Mouse (Mus musculus) kidney, embryonic 14.5 days (tissue): ENCODE measurements around the gene Muc3. TPM values are rescaled to one million over a fixed set of nuclear protein-coding genes. Genes with fewer than 3 reads are reported as not detected.

Experiments
- ATAC-seq: fragments of 200-750 bp; cut with Nextera tagmentation; 2 replicates; pipeline ENCODE4 v1.8.0; 2017; ENCODE audit warnings: moderate number of reproducible peaks, mild to moderate bottlenecking, moderate TSS enrichment, moderate library complexity; ENCODE audit not compliant: low FRiP score, low TSS enrichment
- H3K27ac ChIP-seq: fragments of 300-500 bp; sonication (generic); 2 replicates; pipeline ENCODE4 v1.5.1; 2014; ENCODE audit warnings: low read depth, mild to moderate bottlenecking, low read length, moderate library complexity, mixed read lengths
- H3K27me3 ChIP-seq: fragments of 300-500 bp; sonication (generic); 2 replicates; pipeline ENCODE4 v1.6.1; 2014; ENCODE audit warnings: mild to moderate bottlenecking, low read length; ENCODE audit not compliant: control insufficient read depth, insufficient read depth
- H3K36me3 ChIP-seq: fragments of 300-500 bp; sonication (generic); 2 replicates; pipeline ENCODE4 v1.6.1; 2014; ENCODE audit warnings: low read length, mixed read lengths; ENCODE audit not compliant: control insufficient read depth, insufficient read depth
- H3K4me1 ChIP-seq: fragments of 300-500 bp; sonication (generic); 2 replicates; pipeline ENCODE4 v1.6.1; 2014; ENCODE audit warnings: low read length, mixed read lengths; ENCODE audit not compliant: control insufficient read depth, insufficient read depth
- H3K4me2 ChIP-seq: fragments of 300-500 bp; sonication (generic); replicated peaks from 2 replicates; pipeline ENCODE4 v1.6.1; 2014; ENCODE audit warnings: low read depth, mild to moderate bottlenecking, low read length
- H3K4me3 ChIP-seq: fragments of 300-500 bp; sonication (generic); 2 replicates; pipeline ENCODE4 v1.5.1; 2014; ENCODE audit warnings: mild to moderate bottlenecking, low read length
- H3K9ac ChIP-seq: fragments of 300-500 bp; sonication (generic); 2 replicates; pipeline ENCODE4 v1.6.1; 2014; ENCODE audit warnings: low read depth, mild to moderate bottlenecking, low read length, moderate library complexity
- H3K9me3 ChIP-seq: fragments of 300-500 bp; sonication (generic); 2 replicates; pipeline ENCODE4 v1.6.1; 2016; ENCODE audit warnings: low read length; ENCODE audit not compliant: control insufficient read depth
- WGBS: fragments of 180-500 bp; shearing (Covaris S2); extraction: QIAGEN DNeasy Blood & Tissue Kit; methylation state at CpG from one replicate; pipeline ENCODE4 v1.1.7; 2014; 5-methylcytosine and 5-hydroxymethylcytosine counted together
- polyA plus RNA-seq: library from polyadenylated mRNA; unstranded; fragments of >200 nt; fragmentation: Nextera tagmentation; extraction: Ambion mirVana; gene quantifications from 2 replicates; pipeline ENCODE4 v1.2.1, GENCODE M21; 2014

The Muc3 gene
- polyA plus RNA-seq, 1 experiment from 2014 or later: not detected

- H3K27ac ChIP-seq: no peak overlapping the region
- WGBS: 79% methylated on average over 2 of the region's 2 CpGs
These were observed 32.1 kb downstream of the Muc3 start for GRCm38 (mm10) chr5:137116987-137117386.

GRCm38 (mm10) chr5:137115866-137116847, 33.0 kb downstream of the Muc3 start, which contains the start of gene Trim56:
TSS of gene Trim56 (minus strand) at chr5:137116209.
- H3K4me1 ChIP-seq: peaks cover 10% of the 10 kb centered on the region; the same call in 1 of the 2 replicates
- peak within 1 kb of the TSS; percentile 65; the same call in 1 of the 2 replicates for H3K27ac ChIP-seq
- H3K4me2 ChIP-seq: peak within 1 kb of the TSS; percentile 69
- H3K27me3 ChIP-seq: no peaks in the 10 kb centered on the region
- peaks cover 6% of the 10 kb centered on the region for H3K9me3 ChIP-seq
- H3K4me3 ChIP-seq: peak within 1 kb of the TSS; percentile 69
- ATAC-seq: peak; percentile 74
- 8% methylated on average over 29 of the region's 29 CpGs for WGBS
- H3K36me3 ChIP-seq: peaks cover 16% of the 10 kb centered on the region
- peak within 1 kb of the TSS; percentile 81 for H3K9ac ChIP-seq

More at GRCm38 (mm10) chr5:137116987-137117386, 32.1 kb downstream of the Muc3 start:
- Histone ChIP-seq H3K36me3 (peaks cover 16% of the 10 kb centered on the region), H3K27me3 (no peaks in the 10 kb centered on the region), H3K4me2 (no peak overlapping the region), H3K4me1 (peaks cover 10% of the 10 kb centered on the region; the same call in 1 of the 2 replicates), H3K4me3 (no peak overlapping the region), H3K9me3 (peaks cover 6% of the 10 kb centered on the region), H3K9ac (no peak overlapping the region)
- no peak for ATAC-seq

- Histone ChIP-seq H3K4me1 (peaks cover 10% of the 10 kb centered on the region; the same call in 1 of the 2 replicates), H3K9me3 (peaks cover 6% of the 10 kb centered on the region), H3K36me3 (peaks cover 16% of the 10 kb centered on the region), H3K4me3 (peak overlapping the region; percentile 69), H3K4me2 (peak overlapping the region; percentile 69), H3K27ac (peak overlapping the region; percentile 65; the same call in 1 of the 2 replicates), H3K9ac (peak overlapping the region; percentile 81; the same call in 1 of the 2 replicates), H3K27me3 (no peaks in the 10 kb centered on the region)
- 78% methylated on average over 9 of the region's 9 CpGs for WGBS
- ATAC-seq: no peak
These were observed 34.1 kb downstream of the Muc3 start for GRCm38 (mm10) chr5:137114891-137115561.

- Histone ChIP-seq H3K4me2 (no peak overlapping the region), H3K4me1 (peaks cover 10% of the 10 kb centered on the region; the same call in 1 of the 2 replicates), H3K9me3 (peaks cover 6% of the 10 kb centered on the region), H3K36me3 (peaks cover 16% of the 10 kb centered on the region), H3K4me3 (no peak overlapping the region), H3K27ac (no peak overlapping the region), H3K9ac (no peak overlapping the region), H3K27me3 (no peaks in the 10 kb centered on the region)
- no peak for ATAC-seq
- WGBS: 75% methylated on average over 5 of the region's 5 CpGs
These were observed 37.3 kb downstream of the Muc3 start for GRCm38 (mm10) chr5:137111542-137112408.

- WGBS: 94% methylated on average over 12 of the region's 12 CpGs
- H3K27ac ChIP-seq: no peak overlapping the region
- no peak for ATAC-seq
These were observed 38.3 kb downstream of the Muc3 start for GRCm38 (mm10) chr5:137110863-137111262.

GRCm38 (mm10) chr5:137109941-137110593, 39.1 kb downstream of the Muc3 start:
- H3K27me3 ChIP-seq: no peaks in the 10 kb centered on the region
- H3K9ac ChIP-seq: no peak overlapping the region
- H3K4me3 ChIP-seq: no peak overlapping the region
- ATAC-seq: no peak
- H3K27ac ChIP-seq: no peak overlapping the region
- H3K36me3 ChIP-seq: peaks cover 16% of the 10 kb centered on the region
- WGBS: 58% methylated on average over 25 of the region's 25 CpGs
- H3K4me2 ChIP-seq: no peak overlapping the region
- H3K4me1 ChIP-seq: 0 out of 2 replicates have a peak, but pooled peaks cover under 1% of the 10 kb centered on the region
- peaks cover 6% of the 10 kb centered on the region for H3K9me3 ChIP-seq

More at GRCm38 (mm10) chr5:137110863-137111262, 38.3 kb downstream of the Muc3 start:
- H3K9me3 ChIP-seq: peaks cover 6% of the 10 kb centered on the region
- H3K4me1 ChIP-seq: 0 out of 2 replicates have a peak, but pooled peaks cover 6% of the 10 kb centered on the region
- H3K27me3 ChIP-seq: no peaks in the 10 kb centered on the region
- no peak overlapping the region for H3K4me3 ChIP-seq
- peaks cover 16% of the 10 kb centered on the region for H3K36me3 ChIP-seq
- no peak overlapping the region for H3K4me2 ChIP-seq
- no peak overlapping the region for H3K9ac ChIP-seq

- no peak for ATAC-seq
- H3K9me3 ChIP-seq: peaks cover 2% of the 10 kb centered on the region
- 64% methylated on average over 6 of the region's 6 CpGs for WGBS
These were observed 41.0 kb downstream of the Muc3 start for GRCm38 (mm10) chr5:137108111-137108510.

GRCm38 (mm10) chr5:137107670-137108069, 41.5 kb downstream of the Muc3 start:
- Histone ChIP-seq H3K27ac (no peak overlapping the region), H3K27me3 (no peaks in the 10 kb centered on the region), H3K9me3 (no peaks in the 10 kb centered on the region), H3K4me2 (no peak overlapping the region), H3K36me3 (peaks cover 2% of the 10 kb centered on the region; the same call in 1 of the 2 replicates), H3K4me1 (no peaks in the 10 kb centered on the region), H3K4me3 (no peak overlapping the region), H3K9ac (no peak overlapping the region)
- WGBS: 64% methylated on average over 8 of the region's 8 CpGs
- ATAC-seq: no peak

More at GRCm38 (mm10) chr5:137108111-137108510, 41.0 kb downstream of the Muc3 start:
- Histone ChIP-seq H3K9ac (no peak overlapping the region), H3K27me3 (no peaks in the 10 kb centered on the region), H3K4me2 (no peak overlapping the region), H3K27ac (no peak overlapping the region), H3K4me1 (no peaks in the 10 kb centered on the region), H3K4me3 (no peak overlapping the region), H3K36me3 (peaks cover 5% of the 10 kb centered on the region; the same call in 1 of the 2 replicates)
